Mouse (Mus musculus): ENCODE results near the gene Scarf1. TPM values are rescaled to one million over a fixed set of nuclear protein-coding genes. Genes with fewer than 3 reads are reported as not detected.

Scarf1 gene
- total RNA-seq, 2 experiments from 2014 or later: 1.1 to 1.2 TPM

DNA sequence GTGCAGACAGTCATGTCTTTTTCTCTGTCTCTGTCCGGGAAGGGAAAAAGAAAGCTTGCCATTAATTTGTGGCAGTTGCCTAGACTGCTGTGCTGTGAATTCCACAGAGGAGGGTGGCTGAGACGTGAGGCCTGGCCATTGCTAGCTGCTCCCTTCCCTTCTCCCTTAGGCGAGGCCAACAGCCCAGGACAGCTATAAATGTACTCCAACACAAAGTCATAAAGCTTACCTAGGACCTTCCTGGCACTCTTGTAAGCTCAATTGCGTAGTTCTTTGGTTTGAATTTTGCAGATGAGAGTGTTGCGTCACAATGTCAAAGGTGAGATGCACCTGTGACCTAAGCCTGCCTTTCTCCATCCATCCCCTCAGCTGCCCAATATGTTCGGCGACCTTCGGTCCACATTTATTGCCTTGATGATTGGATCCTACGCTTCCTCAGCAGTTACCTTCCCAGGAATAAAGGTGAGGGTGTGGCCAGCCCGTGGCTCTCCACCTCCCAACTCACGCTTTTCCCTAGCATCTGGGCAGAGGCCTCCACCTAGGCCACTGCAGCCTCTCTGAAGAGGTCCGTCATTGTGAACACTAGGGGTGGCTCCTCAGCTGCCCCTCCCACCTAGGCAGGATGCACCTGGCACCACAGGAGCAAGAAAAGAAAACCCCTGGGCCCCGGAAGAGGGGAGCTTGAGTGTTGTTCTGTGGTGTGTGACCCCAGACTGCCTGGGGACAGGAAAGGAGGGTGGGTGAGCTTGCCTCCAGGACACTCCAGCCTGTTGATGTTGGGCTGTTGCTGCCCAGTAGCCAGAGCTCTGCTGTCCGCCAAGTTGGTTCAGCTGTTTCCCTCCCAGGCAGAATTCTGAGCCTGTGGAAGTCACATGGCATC lies 47.4 kb downstream of the Scarf1 start:
- DNase-seq (ENCODE audit: low spot score in 2 of 2): no peak

DNA sequence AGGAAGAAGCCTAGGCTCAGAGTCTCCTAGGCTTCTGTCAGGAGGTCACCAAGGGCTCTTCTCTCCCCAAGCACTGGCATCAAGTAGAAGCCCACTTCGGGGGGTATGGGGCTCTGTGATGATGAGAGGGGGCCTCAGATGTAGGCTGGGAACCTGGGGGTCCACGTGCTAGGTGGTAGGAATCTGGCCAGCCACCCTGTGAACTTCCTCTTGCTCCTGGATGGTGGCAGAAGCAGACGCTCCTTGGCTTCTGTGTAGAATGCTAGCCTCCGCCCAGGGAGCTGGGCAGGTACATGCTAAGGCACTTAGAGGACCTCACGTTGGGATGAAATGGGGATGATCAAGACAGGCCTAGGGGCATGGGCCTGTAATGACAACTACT lies 48.1 kb downstream of the Scarf1 start:
- DNase-seq (ENCODE audit: low spot score in 2 of 2): no peak

DNA sequence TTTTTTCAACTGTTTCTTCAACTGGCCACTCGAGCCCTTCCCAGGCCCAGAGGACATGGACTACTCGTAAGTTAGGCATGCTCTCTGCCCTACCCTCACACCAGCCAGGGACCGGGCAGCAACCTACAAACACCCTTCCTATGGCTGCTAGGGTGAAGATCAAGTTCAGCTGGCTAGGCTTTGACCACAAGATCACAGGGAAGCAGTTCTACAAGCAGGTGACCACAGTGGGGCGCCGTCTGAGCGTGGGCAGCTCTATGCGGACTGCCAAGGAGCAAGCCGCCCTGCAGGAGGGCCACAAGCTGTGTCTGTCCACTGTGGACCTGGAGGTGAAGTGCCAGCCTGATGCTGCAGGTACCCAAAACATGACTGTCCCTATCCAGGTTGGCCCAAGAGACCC lies 49.5 kb downstream of the Scarf1 start:
- DNase-seq (ENCODE audit: low spot score in 2 of 2): no peak

DNA sequence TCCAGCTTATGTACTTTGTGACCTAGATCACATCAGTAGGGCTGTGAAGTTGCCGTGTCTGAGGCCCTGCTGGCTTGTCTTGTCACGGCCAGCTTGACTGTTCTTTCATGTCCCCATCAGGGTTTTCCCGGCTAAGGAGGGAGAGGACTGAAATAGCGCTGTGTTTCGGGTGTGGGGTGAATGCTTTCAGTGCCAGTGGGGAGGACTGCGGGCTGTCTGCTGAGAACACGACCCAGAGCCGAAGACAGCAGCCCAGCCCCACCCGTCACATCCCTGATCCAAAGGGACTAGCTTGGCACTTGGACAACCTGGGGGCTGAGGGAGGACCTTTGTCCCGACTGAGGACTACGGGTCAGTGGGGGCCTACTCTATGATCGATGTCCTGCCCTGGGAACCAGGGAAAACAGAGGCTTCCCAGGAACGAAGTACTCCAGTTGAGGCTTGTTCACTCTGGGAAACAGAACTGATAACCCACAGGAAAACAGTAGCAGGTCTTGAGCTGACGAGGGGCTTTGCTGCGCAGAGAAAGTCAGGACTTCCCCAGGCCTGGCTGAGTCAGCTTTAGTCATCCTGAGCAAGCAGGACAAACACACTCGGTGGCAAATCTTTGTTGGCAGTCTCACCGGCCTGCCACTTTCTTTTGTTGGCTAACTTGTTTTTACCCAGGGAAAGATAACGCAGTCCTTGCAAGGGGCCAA lies 50.7 kb downstream of the Scarf1 start:
- peak in 1 of 2 experiments; percentile 36 for DNase-seq (ENCODE audit: low spot score in 2 of 2)

DNA sequence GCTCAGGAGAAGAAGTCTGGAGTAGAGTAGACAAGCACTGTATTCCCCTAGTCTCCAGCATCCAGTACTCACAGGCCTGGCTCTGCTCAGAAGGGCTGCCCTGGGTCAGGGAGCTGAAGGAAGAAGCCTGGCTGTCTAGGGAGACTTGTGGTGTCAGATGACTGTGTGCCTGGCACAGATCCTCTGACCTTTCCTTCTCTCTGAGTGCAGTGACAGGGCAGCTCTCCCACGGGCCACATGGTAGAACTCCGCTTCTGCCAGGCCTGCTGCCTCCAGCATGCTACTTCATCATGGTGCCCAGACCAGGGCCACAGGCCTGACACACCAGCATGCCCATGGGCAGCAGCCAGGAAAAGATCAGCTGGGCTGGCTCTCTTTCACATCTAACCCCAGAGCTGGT lies 52.5 kb downstream of the Scarf1 start:
- no peak for DNase-seq (ENCODE audit: low spot score in 2 of 2)

DNA sequence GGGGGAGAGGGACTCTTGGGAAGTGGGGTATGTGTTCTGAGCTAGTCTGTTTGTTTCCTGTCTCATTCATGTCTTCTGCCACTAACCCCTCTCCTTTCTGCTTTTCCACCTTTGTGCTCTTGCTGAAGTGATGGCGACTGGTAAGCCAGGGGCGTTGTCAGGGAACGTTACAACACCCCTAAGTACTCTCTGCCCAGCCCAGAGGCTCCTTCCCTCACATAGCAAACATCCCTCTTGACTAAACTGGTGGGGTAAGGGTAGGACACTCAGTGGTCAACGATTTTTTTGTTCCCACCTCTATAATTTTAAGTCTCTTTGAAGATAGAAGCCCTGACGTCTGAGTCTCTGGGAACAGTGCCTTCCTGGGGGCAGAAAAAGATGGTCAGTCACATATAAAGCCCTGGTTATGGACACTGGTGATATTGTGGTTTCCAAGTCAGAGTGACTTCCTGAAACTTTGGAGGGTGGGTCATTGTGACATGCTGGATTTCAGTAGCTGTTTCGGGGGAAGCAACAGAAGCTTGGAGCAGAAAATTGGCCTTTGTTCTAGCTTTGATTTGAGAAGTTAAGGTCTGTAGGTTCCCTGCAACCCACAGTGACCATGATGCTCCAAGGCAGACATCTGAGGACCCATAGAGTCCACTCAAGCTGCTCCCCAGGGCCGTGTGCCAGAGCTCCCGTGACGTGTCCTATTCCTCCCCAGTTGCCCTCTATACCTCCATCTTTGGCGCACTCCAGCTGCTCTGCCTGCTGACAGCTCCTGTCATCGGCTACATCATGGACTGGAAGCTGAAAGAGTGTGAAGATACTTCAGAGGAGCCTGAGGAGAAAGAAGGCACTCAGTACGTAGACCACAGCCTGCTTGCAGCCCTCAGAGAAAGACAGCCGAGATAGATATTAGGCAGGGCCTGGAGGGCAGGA lies 53.2 kb downstream of the Scarf1 start:
- no peak for DNase-seq (ENCODE audit: low spot score in 2 of 2)

DNA sequence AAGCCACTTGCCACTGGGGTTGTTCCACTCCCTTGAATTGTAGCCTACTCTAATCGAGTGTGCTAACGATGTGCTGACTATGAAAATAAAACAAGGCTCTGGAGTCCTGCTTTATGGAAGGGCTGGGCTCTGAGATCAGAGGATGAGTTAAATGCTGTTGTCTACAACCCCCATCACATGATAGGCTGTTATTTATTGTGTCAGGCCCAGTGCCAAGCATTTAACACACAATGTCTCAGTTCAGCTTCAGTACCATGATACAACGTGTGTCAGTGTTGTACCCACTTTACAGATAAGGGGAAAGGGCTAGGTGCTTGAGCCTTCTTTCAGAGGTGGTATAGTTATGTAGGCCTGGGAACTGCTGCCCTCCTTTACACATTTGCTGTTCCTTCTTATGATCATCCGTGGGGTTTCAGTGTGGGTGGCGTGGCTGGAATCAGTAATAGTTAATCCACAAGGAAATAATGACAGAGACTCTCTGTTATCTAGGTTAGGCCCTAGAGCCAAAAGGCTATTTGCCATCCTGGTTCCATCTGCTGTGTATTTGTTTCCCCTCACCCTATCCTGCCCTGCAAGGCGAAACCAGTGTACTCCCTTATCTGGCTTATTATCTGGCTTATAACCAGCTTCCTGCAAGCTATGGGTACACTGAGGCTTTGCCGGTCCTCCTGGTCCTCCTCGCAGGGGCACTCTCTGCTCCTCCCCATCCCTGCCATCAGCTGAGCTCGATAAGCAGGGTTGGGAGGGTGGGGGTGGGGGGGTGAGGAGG lies 54.2 kb downstream of the Scarf1 start:
- DNase-seq (ENCODE audit: low spot score in 2 of 2): no peak

DNA sequence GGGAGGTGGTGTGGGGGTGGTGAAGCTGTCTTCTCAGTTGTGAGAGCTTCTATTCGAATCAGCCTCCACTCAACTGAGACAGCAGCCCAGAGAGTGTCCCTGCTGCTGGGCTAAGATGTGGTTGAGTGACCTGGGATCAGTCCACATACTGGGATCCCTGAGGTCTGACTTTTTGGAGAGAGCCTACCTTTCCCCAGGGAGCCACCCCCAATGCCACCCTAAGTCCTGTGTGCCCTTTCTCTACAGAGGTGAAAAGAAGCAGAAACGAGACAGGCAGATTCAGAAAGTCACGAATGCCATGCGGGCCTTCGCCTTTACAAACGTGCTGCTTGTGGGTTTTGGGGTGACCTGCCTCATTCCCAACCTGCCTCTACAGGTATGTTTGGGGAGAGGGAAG lies 54.8 kb downstream of the Scarf1 start:
- DNase-seq (ENCODE audit: low spot score in 2 of 2): no peak

DNA sequence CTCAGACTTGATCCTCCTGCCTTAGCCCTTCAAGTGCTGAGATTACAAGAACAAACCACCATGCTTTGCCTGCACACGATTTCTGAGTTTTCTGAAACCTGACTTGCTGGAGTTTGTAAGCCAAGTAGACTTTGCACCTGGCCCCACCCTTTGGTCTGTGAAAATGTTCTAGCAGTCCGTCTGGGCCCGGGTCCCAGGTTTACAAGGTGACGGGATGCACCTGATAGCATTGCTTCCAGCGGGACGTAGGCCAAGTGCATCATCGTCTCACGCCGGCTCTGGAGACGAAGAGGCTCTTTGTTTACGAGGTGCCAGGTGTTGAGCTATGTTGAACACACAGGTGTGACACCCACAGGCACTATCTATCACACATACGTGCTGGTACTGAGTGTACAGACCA lies 55.6 kb downstream of the Scarf1 start:
- DNase-seq (ENCODE audit: low spot score in 2 of 2): no peak

DNA sequence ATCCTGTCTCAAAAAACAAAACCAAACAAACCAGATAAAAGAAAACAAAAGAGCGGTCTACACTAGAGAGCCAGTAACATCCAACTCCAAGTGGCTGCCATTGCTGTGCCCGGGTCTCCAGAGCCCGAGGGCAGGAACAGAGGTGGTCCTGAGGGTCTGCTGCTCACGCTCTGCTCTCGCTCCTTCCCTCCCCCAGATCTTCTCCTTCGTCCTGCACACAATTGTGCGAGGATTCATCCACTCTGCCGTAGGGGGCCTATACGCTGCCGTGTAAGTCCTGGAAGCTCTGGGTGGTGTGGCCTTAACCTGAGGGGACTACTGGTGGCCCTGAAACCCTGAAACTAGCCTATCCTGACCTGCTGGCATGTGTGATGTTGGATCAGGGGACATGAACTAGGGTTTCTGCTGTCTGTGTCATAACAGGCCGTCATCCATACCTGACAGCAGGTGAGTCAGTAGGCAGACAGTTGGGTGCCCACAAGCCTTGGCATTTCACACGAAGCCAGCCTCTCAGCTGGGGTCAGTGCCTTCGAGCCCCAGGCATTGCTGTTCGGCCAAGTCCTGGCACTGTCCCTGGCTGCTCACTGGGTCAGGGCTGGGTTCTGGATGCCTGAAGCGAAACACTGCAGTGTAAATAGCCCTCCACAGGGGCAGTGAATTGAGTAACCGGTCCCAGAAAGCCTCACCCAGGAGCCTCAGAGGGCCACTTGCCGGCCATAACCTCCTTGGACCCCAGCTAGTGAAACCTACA lies 57.2 kb downstream of the Scarf1 start:
- DNase-seq (ENCODE audit: low spot score in 2 of 2): no peak

DNA sequence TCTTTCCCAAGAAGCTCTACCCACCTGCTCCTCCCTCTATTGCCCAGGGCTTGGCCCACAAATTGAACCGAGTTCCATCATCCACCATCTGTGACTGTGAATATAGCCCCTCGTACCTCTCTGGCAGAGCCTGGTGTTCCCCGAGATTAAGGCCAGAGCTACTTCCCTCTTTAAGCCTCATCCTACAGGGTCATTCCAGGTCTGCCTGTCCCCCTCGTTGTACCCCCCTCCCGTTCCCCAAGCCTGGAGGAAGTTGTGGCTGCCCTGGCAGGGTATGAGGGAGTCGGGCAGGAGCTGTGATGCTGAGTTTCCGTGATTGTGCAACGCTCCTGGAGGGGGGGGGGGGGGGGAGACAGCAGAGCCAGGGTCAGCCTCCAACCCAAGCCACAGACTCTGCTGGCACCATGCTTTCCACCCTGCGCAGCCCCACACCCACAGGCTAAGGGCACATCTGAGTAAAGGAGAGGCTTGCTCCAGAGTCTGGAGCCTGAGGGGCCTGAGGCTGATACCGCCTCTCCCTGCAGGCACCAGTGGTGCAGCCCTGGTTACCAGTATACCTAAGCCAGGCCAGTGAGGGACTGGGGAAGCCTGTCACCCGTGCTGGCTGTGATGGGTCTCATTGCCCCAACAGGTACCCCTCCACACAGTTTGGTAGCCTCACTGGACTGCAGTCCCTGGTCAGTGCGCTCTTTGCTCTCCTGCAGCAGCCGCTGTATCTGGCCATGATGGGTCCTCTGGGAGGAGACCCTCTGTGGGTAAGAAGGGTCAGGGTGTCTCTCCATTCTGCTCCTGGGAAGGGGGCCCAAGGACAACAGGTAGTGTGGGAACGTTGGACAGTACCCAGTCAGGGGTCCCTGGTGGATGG lies 58.0 kb downstream of the Scarf1 start:
- no peak for DNase-seq (ENCODE audit: low spot score in 2 of 2)

DNA sequence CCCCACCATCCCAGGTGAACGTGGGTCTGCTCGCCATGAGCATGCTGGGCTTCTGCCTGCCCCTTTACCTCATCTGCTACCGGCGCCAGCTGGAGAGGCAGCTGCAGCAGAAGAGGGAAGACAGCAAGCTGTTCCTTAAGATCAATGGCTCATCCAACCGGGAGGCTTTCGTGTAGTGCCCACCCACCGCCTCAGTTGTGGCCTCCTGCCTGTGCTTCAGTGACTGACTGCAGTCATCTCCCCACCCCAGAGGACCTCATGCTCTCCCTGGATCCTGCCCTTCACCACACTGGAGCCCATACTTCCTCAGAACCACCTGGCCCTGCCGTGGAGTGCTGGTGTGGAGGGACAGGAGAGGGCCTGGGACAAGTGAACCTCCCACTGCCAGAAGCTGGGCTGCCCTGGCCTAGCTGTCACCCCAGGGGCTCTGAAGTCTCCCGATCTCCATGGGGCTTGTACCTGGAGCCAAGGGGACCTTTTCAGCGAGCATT lies 59.0 kb downstream of the Scarf1 start:
- DNase-seq (ENCODE audit: low spot score in 2 of 2): peak; percentile 36 to 52

DNA sequence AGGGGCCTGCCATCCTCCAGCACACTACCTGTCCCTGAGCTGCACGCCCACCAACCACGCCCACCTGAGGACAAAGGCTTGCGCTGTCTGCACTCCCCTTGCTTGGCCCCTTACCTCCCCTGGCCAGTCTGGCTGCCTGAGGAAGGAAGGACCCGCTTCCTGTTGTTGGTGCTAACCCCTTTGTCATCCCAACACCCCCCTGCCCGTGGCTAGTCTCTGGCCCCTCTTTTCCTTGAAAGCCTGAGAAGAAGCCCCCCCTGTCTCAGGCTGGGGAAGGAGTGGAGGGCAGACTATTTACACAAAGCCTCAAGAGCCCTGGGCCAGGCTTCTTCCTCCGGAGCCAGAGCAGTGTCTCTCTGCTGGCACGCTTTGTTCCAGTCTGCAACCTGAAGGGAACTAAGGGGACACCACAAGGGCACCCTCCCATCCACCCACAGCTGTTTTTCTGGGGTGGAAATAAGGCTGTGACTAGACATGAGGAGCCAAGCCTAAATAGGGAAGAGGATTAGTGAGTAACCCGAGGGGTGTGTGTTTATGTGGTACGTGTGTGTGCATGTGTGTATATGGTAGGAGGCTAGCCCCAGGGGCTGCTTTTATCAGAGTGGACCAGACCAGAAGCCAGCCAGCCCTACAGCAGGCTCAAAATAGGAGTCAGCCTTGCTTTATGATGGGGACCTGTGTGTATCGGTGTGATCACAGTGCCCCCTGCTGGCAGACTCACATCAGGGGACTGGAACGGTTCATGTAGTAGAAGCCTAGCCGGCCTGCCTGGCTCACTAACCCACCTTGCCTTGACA lies 59.7 kb downstream of the Scarf1 start:
- peak; percentile 93 to 96 for DNase-seq (ENCODE audit: low spot score in 2 of 2)

DNA sequence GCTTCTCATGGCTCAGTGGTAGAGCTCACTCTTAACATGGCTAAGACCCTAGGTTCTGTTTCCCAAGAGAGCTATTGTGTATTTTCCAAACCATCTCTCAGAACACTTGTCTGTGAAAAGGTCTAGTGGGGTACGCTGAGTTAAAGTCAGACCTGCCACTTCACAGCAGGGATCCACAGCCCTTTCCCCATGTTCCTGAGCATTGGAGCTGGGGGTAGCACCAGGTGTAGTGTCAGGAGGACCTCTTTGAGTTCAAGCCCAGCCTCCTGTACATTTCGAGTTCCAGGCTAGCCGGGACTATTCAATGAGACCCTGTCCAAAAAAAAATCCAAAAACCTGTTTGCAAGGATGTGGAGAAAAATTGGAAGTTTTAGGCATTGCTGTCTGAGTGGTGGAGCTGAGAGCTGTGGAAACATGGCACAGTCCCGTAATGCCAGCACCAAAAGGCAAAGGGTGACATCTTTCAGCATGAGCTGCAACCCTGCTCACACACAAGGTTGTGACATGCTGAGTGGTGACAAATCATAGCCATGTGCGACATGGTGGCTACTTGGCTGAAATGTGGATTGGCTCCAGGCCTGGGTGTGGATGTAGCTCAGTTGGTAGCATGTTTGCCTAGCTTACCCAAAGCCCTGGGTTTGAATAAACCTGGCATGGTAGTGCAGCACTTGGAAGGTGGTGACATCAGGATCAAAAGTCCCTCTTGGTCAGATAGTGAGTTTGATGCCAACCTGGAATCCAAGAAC lies 61.2 kb downstream of the Scarf1 start:
- DNase-seq (ENCODE audit: low spot score in 2 of 2): no peak

DNA sequence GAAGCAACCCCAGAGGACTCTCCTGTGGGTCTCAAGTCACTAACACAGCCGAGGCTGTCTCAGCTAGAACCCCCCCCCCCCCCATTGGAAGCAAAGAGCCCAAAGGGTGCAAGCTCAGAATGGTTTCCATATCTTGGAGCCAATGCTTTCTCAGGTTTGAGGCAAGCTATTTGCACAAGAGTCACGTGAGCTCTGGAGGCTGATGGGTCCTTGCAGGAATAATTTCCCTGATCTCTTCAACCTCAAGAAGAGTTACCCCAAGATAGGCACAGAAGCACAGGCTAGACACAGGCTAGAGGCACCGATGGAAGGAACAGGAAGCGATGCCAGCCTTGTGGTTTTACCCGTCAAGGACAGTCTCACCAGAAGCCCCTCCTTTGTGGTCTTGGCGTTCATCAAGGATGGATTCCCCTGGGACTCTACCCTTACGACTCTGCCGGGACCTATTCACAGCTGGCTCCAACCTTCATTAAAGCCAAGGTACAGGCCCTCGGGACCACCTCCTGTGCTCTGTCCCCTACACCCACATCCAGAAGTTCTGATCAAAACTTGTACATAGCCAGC lies 62.3 kb downstream of the Scarf1 start:
- DNase-seq (ENCODE audit: low spot score in 2 of 2): no peak
